Mouse (Mus musculus) embryonic facial prominence, embryonic 14.5 days (tissue): ENCODE measurements around the gene Lrmda. TPM values are rescaled to one million over a fixed set of nuclear protein-coding genes. Genes with fewer than 3 reads are reported as not detected.

Experiments
- ATAC-seq: fragments of 200-750 bp; cut with Nextera tagmentation; 2 replicates; pipeline ENCODE4 v1.8.0; 2017; ENCODE audit warnings: low read depth, moderate number of reproducible peaks, moderate TSS enrichment
- DNase-seq: peaks from one replicate; pipeline ENCODE4 v3.0.0-alpha.2; 2015; ENCODE audit warnings: low spot score
- H3K27ac ChIP-seq: fragments of 300-500 bp; sonication (generic); replicated peaks from 2 replicates; pipeline ENCODE4 v1.5.1; 2014; ENCODE audit warnings: low read depth, mild to moderate bottlenecking, low read length, moderate library complexity
- H3K27me3 ChIP-seq: fragments of 300-500 bp; sonication (generic); replicated peaks from 2 replicates; pipeline ENCODE4 v1.6.1; 2014; ENCODE audit warnings: low read length; ENCODE audit not compliant: control insufficient read depth, insufficient read depth
- H3K36me3 ChIP-seq: fragments of 300-500 bp; sonication (generic); 2 replicates; pipeline ENCODE4 v1.6.1; 2014; ENCODE audit warnings: low read length, mixed read lengths; ENCODE audit not compliant: control insufficient read depth, insufficient read depth
- H3K4me1 ChIP-seq: fragments of 300-500 bp; sonication (generic); 2 replicates; pipeline ENCODE4 v1.6.1; 2014; ENCODE audit warnings: antibody characterized with exemption, low read length; ENCODE audit not compliant: control insufficient read depth, insufficient read depth
- H3K4me2 ChIP-seq: fragments of 300-500 bp; sonication (generic); 2 replicates; pipeline ENCODE4 v1.6.1; 2014; ENCODE audit warnings: low read depth, mild to moderate bottlenecking, low read length, moderate library complexity, mixed read lengths
- H3K4me3 ChIP-seq: fragments of 300-500 bp; sonication (generic); 2 replicates; pipeline ENCODE4 v1.5.1; 2014; ENCODE audit warnings: low read depth, mild to moderate bottlenecking, low read length
- H3K9ac ChIP-seq: fragments of 300-500 bp; sonication (generic); 2 replicates; pipeline ENCODE4 v1.6.1; 2014; ENCODE audit warnings: low read depth, mild to moderate bottlenecking, low read length, moderate library complexity, mixed read lengths
- H3K9me3 ChIP-seq: fragments of 300-500 bp; sonication (generic); 2 replicates; pipeline ENCODE4 v1.6.1; 2016; ENCODE audit warnings: low read length; ENCODE audit not compliant: control insufficient read depth
- WGBS: fragments of 180-500 bp; shearing (Covaris S2); extraction: QIAGEN DNeasy Blood & Tissue Kit; methylation state at CpG from one replicate; pipeline ENCODE4 v1.1.7; 2014; 5-methylcytosine and 5-hydroxymethylcytosine counted together
- microRNA-seq: library from miRNA; unstranded; fragments of <30 nt; microRNA quantifications from one replicate; pipeline ENCODE4, GENCODE M21; 2016; ENCODE audit warnings: borderline number of aligned reads
- polyA plus RNA-seq: library from polyadenylated mRNA; unstranded; fragments of >200 nt; fragmentation: Nextera tagmentation; extraction: Ambion mirVana; gene quantifications from 2 replicates; pipeline ENCODE4 v1.2.1, GENCODE M21; 2014

The Lrmda gene
- polyA plus RNA-seq, 1 experiment from 2014 or later, result 0.24 TPM

GRCm38 (mm10) chr14:23084797-23085196, 1065.3 kb downstream of the Lrmda start:
- Histone ChIP-seq H3K4me1 (no peaks in the 10 kb centered on the region), H3K27me3 (no peaks in the 10 kb centered on the region), H3K36me3 (no peaks in the 10 kb centered on the region), H3K4me2 (no peak overlapping the region), H3K27ac (no peak overlapping the region), H3K9me3 (no peaks in the 10 kb centered on the region), H3K9ac (no peak overlapping the region), H3K4me3 (no peak overlapping the region)
- ATAC-seq (no peak), DNase-seq (no peak)
- WGBS, result 62% methylated on average over 1 of the region's 1 CpGs

- ATAC-seq (no peak), DNase-seq (no peak)
- Histone ChIP-seq H3K4me3 (no peak overlapping the region), H3K27ac (no peak overlapping the region), H3K4me1 (no peaks in the 10 kb centered on the region), H3K4me2 (no peak overlapping the region), H3K27me3 (no peaks in the 10 kb centered on the region; the same call in 1 of the 2 replicates), H3K36me3 (no peaks in the 10 kb centered on the region), H3K9ac (no peak overlapping the region), H3K9me3 (no peaks in the 10 kb centered on the region)
- 90% methylated on average over 4 of the region's 4 CpGs for WGBS
These were observed 1073.8 kb downstream of the Lrmda start for GRCm38 (mm10) chr14:23093306-23093705.

GRCm38 (mm10) chr14:23094546-23095157, 1075.1 kb downstream of the Lrmda start:
- Histone ChIP-seq H3K9me3 (no peaks in the 10 kb centered on the region), H3K4me1 (no peaks in the 10 kb centered on the region), H3K36me3 (no peaks in the 10 kb centered on the region), H3K4me2 (no peak overlapping the region), H3K4me3 (no peak overlapping the region), H3K27me3 (no peaks in the 10 kb centered on the region; the same call in 1 of the 2 replicates), H3K27ac (no peak overlapping the region), H3K9ac (no peak overlapping the region)
- DNase-seq, result no peak
- no peak for ATAC-seq
- 49% methylated on average over 4 of the region's 5 CpGs for WGBS

- Histone ChIP-seq H3K36me3 (no peaks in the 10 kb centered on the region), H3K4me2 (no peak overlapping the region), H3K4me3 (no peak overlapping the region), H3K4me1 (no peaks in the 10 kb centered on the region), H3K9me3 (no peaks in the 10 kb centered on the region), H3K9ac (no peak overlapping the region), H3K27ac (no peak overlapping the region), H3K27me3 (no peaks in the 10 kb centered on the region; the same call in 1 of the 2 replicates)
- no peak for ATAC-seq
- DNase-seq, result no peak
- 61% methylated on average over 10 of the region's 10 CpGs for WGBS
These were observed 1075.9 kb downstream of the Lrmda start for GRCm38 (mm10) chr14:23095158-23096016.

- H3K4me2 ChIP-seq, result no peak overlapping the region
- no peak overlapping the region for H3K9ac ChIP-seq
- H3K27me3 ChIP-seq, result no peaks in the 10 kb centered on the region; the same call in 1 of the 2 replicates
- 52% methylated on average over 3 of the region's 3 CpGs for WGBS
- H3K27ac ChIP-seq, result no peak overlapping the region
- ATAC-seq (no peak), DNase-seq (no peak)
- no peak overlapping the region for H3K4me3 ChIP-seq
- H3K4me1 ChIP-seq, result no peaks in the 10 kb centered on the region
- no peaks in the 10 kb centered on the region for H3K9me3 ChIP-seq
- no peaks in the 10 kb centered on the region for H3K36me3 ChIP-seq
These were observed 1076.5 kb downstream of the Lrmda start for GRCm38 (mm10) chr14:23096017-23096336.

GRCm38 (mm10) chr14:23096405-23096804, 1076.9 kb downstream of the Lrmda start:
- no peak for DNase-seq
- ATAC-seq, result no peak
- no peaks in the 10 kb centered on the region for H3K36me3 ChIP-seq
- no peaks in the 10 kb centered on the region; the same call in 1 of the 2 replicates for H3K27me3 ChIP-seq
- no peak overlapping the region for H3K9ac ChIP-seq
- H3K9me3 ChIP-seq, result no peaks in the 10 kb centered on the region
- 58% methylated on average over 4 of the region's 4 CpGs for WGBS
- H3K4me2 ChIP-seq, result no peak overlapping the region
- no peak overlapping the region for H3K4me3 ChIP-seq
- no peaks in the 10 kb centered on the region for H3K4me1 ChIP-seq
- no peak overlapping the region for H3K27ac ChIP-seq

Small RNA genes lying within 50 kb of the gene (microRNA-seq; reads per million reads assigned to microRNA genes)
- not detected for gene Gm27532

Other genes starting within 250 kb of the Lrmda start
- 251 and 260 TPM in 2 replicates for gene Vdac2, start 194.5 kb upstream of the Lrmda start, polyA plus RNA-seq
- gene Comtd1, start 170.7 kb upstream of the Lrmda start, polyA plus RNA-seq, result 18.7 and 19.4 TPM in 2 replicates
- gene Zfp503, start 30.1 kb upstream of the Lrmda start, polyA plus RNA-seq, result 10.6 and 13.6 TPM in 2 replicates